Mouse (Mus musculus): ENCODE measurements around the gene Pgap2.

The Pgap2 gene

GRCm38 (mm10) chr7:102209756-102210721, at the start of gene Pgap2, which contains the start of gene Nup98:
TSS of gene Pgap2 (plus strand) at chr7:102210208.
TSS of gene Nup98 (minus strand) at chr7:102210176.
- peak; percentile 100 for DNase-seq (ENCODE audit: low read depth, low spot score)

GRCm38 (mm10) chr7:102170300-102170699, 39.7 kb upstream of the Pgap2 start:
- DNase-seq (ENCODE audit: low read depth, low spot score), result peak; percentile 61

GRCm38 (mm10) chr7:102183849-102184248, 26.2 kb upstream of the Pgap2 start:
- DNase-seq (ENCODE audit: low read depth, low spot score), result no peak

GRCm38 (mm10) chr7:102192356-102192755, 17.7 kb upstream of the Pgap2 start:
- no peak for DNase-seq (ENCODE audit: low read depth, low spot score)

DNA sequence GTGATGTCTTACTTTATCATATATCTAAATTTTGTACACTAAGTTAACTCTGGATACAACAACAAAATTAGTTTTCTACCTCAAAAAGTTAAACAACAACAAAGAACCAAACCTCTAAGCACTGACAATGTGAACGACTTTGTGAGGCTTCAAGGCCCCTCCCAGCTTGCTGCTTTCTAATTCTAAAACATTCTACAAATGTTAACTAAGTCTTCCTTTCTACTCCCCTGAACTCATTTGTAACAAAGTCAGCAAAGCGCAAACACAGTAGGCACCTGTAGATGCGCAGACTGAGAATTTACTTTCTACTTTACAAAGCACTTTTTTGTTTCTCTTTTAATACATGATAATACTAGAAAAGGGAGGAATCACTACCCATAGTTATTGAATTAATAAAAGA, 9.4 kb upstream of the Pgap2 start:
- peak; percentile 75 for DNase-seq (ENCODE audit: low read depth, low spot score)

GRCm38 (mm10) chr7:102200996-102201785, 8.8 kb upstream of the Pgap2 start:
- peak; percentile 74 for DNase-seq (ENCODE audit: low read depth, low spot score)

- no peak for DNase-seq (ENCODE audit: low read depth, low spot score)
Measured at GRCm38 (mm10) chr7:102204296-102204857, 5.6 kb upstream of the Pgap2 start.

GRCm38 (mm10) chr7:102205646-102206045, 4.4 kb upstream of the Pgap2 start:
- DNase-seq (ENCODE audit: low read depth, low spot score), result peak; percentile 22

DNA sequence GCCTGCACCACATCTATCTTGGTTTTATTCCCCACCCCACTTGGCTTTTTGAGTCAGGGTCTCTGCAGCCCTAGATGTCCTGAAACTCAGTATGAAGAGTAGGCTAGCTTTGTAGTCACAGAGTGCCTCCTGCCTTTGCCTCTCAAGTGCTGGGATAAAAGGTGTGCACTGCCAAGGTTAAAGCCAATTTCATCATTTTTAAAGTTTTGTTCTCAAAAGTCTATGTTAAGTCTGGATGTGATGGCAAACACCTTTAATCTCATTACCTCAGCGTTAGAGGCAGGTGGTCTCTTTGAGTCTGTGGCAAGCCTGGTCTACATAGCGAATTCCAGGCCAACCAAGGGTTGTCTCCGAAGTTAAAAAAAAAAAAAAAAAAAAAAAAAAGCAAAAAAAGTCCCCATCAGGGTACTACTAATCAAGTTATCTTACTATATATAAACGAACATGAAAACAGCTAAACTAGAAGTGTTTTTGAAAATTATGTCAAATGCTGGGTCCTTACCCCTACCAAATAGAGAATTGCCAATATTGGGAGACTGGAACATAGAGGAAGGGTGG, 1.1 kb upstream of the Pgap2 start:
- DNase-seq (ENCODE audit: low read depth, low spot score), result no peak

- DNase-seq (ENCODE audit: low read depth, low spot score), result no peak
Measured at GRCm38 (mm10) chr7:102211071-102211470, 1.1 kb downstream of the Pgap2 start.

DNA sequence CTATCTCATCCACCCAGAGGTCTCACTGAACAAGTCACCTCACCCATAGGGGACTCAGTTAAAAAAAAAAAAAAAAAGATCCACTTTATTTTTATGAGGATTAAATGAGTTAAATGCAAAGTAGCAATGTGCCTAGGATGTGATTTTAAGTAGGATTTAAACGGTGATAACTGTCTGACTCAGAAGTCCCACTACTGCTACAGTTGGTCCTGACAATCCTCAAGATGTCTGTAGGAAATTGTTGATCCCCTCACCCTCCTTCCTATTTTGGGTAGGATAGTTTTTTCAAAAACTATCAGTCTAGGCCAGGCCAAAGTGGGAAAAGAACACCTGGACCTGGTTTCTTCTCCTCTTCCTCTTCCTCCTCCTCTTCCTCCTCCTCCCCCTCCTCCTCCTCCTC, 11.9 kb downstream of the Pgap2 start:
- DNase-seq (ENCODE audit: low read depth, low spot score), result no peak

GRCm38 (mm10) chr7:102222336-102222735, 12.3 kb downstream of the Pgap2 start:
- peak; percentile 84 for DNase-seq (ENCODE audit: low read depth, low spot score)

- peak; percentile 84 for DNase-seq (ENCODE audit: low read depth, low spot score)
Measured at GRCm38 (mm10) chr7:102222830-102223556, 13.0 kb downstream of the Pgap2 start.

DNA sequence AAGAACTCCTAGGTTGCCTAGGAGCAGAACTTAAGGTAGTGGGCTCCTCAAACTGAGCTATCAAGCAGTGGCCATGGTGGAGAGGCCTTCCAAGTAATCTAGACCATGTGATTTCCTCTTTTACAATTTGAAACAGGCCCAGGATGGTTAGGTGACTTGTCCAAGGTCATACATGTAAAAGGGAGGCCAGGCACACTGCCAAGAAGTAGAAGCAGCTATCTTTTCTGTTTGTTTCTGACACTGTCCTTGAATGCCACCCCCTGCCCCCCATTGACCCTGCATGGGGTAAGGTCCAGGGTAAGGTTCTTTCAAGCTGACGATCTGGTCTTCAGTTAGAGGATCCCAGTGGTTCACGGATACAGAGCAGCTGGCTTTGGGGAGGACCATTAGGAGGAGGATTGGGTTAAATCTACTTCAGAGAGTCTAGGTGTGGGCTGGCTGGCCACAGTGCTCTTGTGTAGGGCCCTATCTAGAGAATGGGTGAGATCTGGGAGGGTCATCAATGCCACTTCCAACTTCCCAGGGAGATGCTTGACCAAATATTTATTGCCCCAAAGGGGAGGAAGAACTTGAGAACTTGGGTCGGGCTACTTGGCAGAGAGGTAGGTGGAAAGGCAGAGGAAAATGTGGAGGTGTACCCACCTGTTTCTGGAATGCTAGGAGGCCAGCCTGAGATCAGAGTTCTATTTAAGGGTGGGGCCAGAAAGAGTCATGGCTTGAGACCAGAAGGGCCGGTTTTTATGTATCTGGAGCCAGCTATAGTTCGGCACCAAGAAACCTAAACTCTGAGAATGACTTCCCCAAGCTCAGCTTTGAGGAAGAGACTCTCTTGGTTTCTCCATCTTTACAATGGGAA, 14.1 kb downstream of the Pgap2 start:
- no peak for DNase-seq (ENCODE audit: low read depth, low spot score)

- DNase-seq (ENCODE audit: low read depth, low spot score), result no peak
Measured at GRCm38 (mm10) chr7:102226051-102226450, 16.0 kb downstream of the Pgap2 start.

DNA sequence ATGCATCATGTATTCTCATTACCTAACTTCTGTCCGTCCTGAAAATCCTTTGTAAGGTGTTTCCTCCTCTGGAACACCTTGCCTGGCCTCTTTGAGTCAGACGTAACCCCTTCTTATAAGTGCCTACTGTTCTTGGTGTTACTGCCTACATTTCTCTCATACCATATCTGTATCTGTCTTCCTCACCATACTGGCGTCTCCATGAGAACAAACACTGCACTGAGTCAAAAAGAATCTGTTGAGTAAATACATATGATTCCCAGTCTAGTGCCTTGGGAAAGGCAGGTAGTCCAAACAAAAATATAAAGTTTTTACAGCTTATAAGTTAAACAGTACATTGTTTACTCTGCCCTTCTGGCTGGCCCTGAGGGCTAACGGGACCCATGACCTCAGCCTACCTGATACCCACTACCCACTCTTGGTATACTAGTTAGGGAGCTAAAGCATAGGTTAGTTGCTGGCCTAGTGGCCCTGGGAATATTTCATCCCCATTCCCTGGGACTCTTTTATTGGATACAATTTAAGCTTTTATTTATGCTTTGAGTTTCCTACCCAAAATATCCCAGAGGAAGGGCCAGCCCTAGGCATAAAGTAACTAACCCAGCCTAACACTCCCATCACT, 18.2 kb downstream of the Pgap2 start:
- DNase-seq (ENCODE audit: low read depth, low spot score), result no peak

GRCm38 (mm10) chr7:102229814-102230213, 19.8 kb downstream of the Pgap2 start:
- DNase-seq (ENCODE audit: low read depth, low spot score), result no peak

DNA sequence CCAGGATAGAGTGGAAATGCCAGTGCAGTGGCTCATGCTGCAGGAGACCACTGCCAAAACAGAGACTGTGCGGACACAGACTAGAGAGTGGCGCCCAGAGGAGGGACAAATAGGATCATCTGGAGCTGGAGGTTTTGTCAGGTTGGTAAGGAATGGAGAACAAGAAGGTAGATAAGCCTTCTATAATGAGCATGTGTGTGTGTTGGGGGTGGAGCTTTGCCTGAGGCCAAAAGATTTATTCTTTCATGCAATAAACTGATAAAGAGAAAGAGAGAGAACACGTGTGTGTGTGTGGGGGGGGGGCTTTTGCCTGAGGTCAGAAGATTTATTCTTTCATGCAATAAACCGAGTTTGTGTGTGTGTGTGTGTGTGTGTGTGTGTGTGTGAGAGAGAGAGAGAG, 23.1 kb downstream of the Pgap2 start:
- DNase-seq (ENCODE audit: low read depth, low spot score), result no peak

DNA sequence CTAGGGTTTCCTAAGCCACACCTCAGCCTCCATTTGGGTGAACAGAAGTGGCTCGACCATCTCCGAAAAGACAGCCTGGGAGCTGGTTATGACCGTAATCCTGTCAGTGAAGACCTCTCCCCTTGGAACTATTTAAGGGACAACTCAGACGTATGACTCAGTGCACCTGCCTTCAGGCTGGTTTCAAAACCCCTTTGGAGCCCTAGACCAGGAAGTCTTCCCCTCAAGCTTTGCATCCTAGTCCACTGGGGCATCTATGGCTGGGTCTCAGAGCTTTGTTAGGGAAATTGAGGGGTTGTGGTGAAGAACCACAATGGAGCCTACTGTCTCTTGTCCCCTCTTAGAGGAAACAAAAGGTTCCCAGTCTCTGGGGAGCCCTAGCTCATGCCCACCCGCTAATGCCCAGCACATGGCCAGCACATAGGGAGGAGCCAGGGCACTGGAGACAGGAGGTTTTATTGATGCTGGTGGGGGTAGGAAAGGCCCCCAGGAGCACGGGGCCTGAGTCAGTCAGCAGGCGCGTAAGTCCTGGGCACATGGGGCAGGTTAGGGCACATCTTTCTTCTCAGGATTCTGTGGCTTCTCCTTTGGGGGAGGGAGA, 28.8 kb downstream of the Pgap2 start:
- DNase-seq (ENCODE audit: low read depth, low spot score), result no peak

Data from ZHBTc4 (cell line).